Mouse (Mus musculus) lung, postnatal 0 days (tissue): ENCODE results near the gene Slc25a54. TPM values are rescaled to one million over a fixed set of nuclear protein-coding genes. Genes with fewer than 3 reads are reported as not detected.

ENCODE experiments used
- ATAC-seq: fragments of 200-750 bp; cut with Nextera tagmentation; 2 replicates; pipeline ENCODE4 v1.8.0; 2017; ENCODE audit warnings: moderate library complexity
- DNase-seq: peaks from one replicate; pipeline ENCODE4 v3.0.0-alpha.2; 2016; ENCODE audit warnings: low spot score
- H3K27ac ChIP-seq: fragments of 300-500 bp; sonication (generic); 2 replicates; pipeline ENCODE4 v1.5.1; 2014; ENCODE audit warnings: antibody characterized with exemption, mild to moderate bottlenecking, low read length, mixed read lengths
- H3K27me3 ChIP-seq: fragments of 300-500 bp; sonication (generic); replicated peaks from 2 replicates; pipeline ENCODE4 v1.6.1; 2014; ENCODE audit warnings: low read length, mixed read lengths; ENCODE audit not compliant: insufficient read depth
- H3K36me3 ChIP-seq: fragments of 300-500 bp; sonication (generic); 2 replicates; pipeline ENCODE4 v1.6.1; 2014; ENCODE audit warnings: low read length, mixed read lengths; ENCODE audit not compliant: insufficient read depth
- H3K4me1 ChIP-seq: fragments of 300-500 bp; sonication (generic); 2 replicates; pipeline ENCODE4 v1.6.1; 2014; ENCODE audit warnings: antibody characterized with exemption, low read depth, low read length, mixed read lengths; ENCODE audit not compliant: insufficient read depth
- H3K4me2 ChIP-seq: fragments of 300-500 bp; sonication (generic); replicated peaks from 2 replicates; pipeline ENCODE4 v1.6.1; 2014; ENCODE audit warnings: low read depth, mild to moderate bottlenecking, low read length, moderate library complexity, mixed read lengths
- H3K4me3 ChIP-seq: fragments of 300-500 bp; sonication (generic); 2 replicates; pipeline ENCODE4 v1.5.1; 2014; ENCODE audit warnings: low read depth, low read length
- H3K9ac ChIP-seq: fragments of 300-500 bp; sonication (generic); replicated peaks from 2 replicates; pipeline ENCODE4 v1.6.1; 2014; ENCODE audit warnings: low read depth, mild to moderate bottlenecking
- H3K9me3 ChIP-seq: fragments of 300-500 bp; sonication (generic); 2 replicates; pipeline ENCODE4 v1.6.1; 2016; ENCODE audit warnings: low read length, mixed read lengths
- CTCF ChIP-seq: IDR thresholded peaks from 2 replicates; pipeline ENCODE4 v1.5.1; 2016; ENCODE audit warnings: antibody characterized with exemption, mild to moderate bottlenecking
- EP300 ChIP-seq: IDR thresholded peaks from 2 replicates; pipeline ENCODE4 v1.6.1; 2016; ENCODE audit warnings: antibody characterized with exemption, mild to moderate bottlenecking, control low read depth
- WGBS: fragments of 180-500 bp; shearing (Covaris S2); extraction: QIAGEN DNeasy Blood & Tissue Kit; methylation state at CpG from one replicate; pipeline ENCODE4 v1.1.7; 2014; 5-methylcytosine and 5-hydroxymethylcytosine counted together
- polyA plus RNA-seq: library from polyadenylated mRNA; unstranded; fragments of >200 nt; fragmentation: Nextera tagmentation; extraction: Ambion mirVana; gene quantifications from 2 replicates; pipeline ENCODE4 v1.2.1, GENCODE M21; 2015

The Slc25a54 gene
- polyA plus RNA-seq, 1 experiment from 2014 or later, result not detected

- Histone ChIP-seq H3K36me3 (no peaks in the 10 kb centered on the region), H3K27ac (no peak overlapping the region), H3K4me1 (no peaks in the 10 kb centered on the region), H3K9me3 (no peaks in the 10 kb centered on the region), H3K4me2 (no peak overlapping the region), H3K27me3 (no peaks in the 10 kb centered on the region), H3K4me3 (no peak overlapping the region), H3K9ac (no peak overlapping the region)
- no peak for ATAC-seq
- DNase-seq, result no peak
- TF ChIP-seq EP300 (no peak), CTCF (no peak)
- 96% methylated on average over 15 of the region's 15 CpGs for WGBS
These were observed 53.8 kb downstream of the Slc25a54 start for GRCm38 (mm10) chr3:109134036-109134435.

GRCm38 (mm10) chr3:109135352-109135751 is 55.1 kb downstream of the Slc25a54 start:
- no peak overlapping the region for H3K27ac ChIP-seq
- H3K4me1 ChIP-seq, result no peaks in the 10 kb centered on the region
- no peak for TF ChIP-seq CTCF
- no peak for TF ChIP-seq EP300
- no peaks in the 10 kb centered on the region for H3K9me3 ChIP-seq
- H3K36me3 ChIP-seq, result no peaks in the 10 kb centered on the region
- no peaks in the 10 kb centered on the region for H3K27me3 ChIP-seq
- no peak for ATAC-seq
- no peak overlapping the region for H3K9ac ChIP-seq
- H3K4me3 ChIP-seq, result no peak overlapping the region
- 61% methylated on average over 1 of the region's 1 CpGs for WGBS
- DNase-seq, result no peak
- H3K4me2 ChIP-seq, result no peak overlapping the region

GRCm38 (mm10) chr3:109152561-109152960 is 72.3 kb downstream of the Slc25a54 start:
- Histone ChIP-seq H3K9me3 (no peaks in the 10 kb centered on the region), H3K4me2 (no peak overlapping the region), H3K4me1 (no peaks in the 10 kb centered on the region), H3K4me3 (no peak overlapping the region), H3K27me3 (no peaks in the 10 kb centered on the region), H3K9ac (no peak overlapping the region), H3K36me3 (peaks cover 5% of the 10 kb centered on the region; the same call in 1 of the 2 replicates), H3K27ac (no peak overlapping the region)
- WGBS, result 89% methylated on average over 4 of the region's 4 CpGs
- no peak for DNase-seq
- ATAC-seq, result no peak
- TF ChIP-seq CTCF (no peak), EP300 (no peak)

- no peaks in the 10 kb centered on the region for H3K9me3 ChIP-seq
- no peaks in the 10 kb centered on the region for H3K4me1 ChIP-seq
- H3K4me3 ChIP-seq, result no peak overlapping the region
- H3K4me2 ChIP-seq, result no peak overlapping the region
- no peak overlapping the region for H3K27ac ChIP-seq
- H3K9ac ChIP-seq, result no peak overlapping the region
- 98% methylated on average over 6 of the region's 6 CpGs for WGBS
- ATAC-seq (no peak), DNase-seq (no peak)
- TF ChIP-seq EP300, result no peak
- H3K27me3 ChIP-seq, result no peaks in the 10 kb centered on the region
- H3K36me3 ChIP-seq, result peaks cover 5% of the 10 kb centered on the region; the same call in 1 of the 2 replicates
These were observed 73.1 kb downstream of the Slc25a54 start for GRCm38 (mm10) chr3:109153410-109153809.

- no peak overlapping the region for H3K9ac ChIP-seq
- no peaks in the 10 kb centered on the region for H3K27me3 ChIP-seq
- TF ChIP-seq EP300, result no peak
- no peak for TF ChIP-seq CTCF
- H3K4me2 ChIP-seq, result no peak overlapping the region
- H3K27ac ChIP-seq, result no peak overlapping the region
- peaks cover 4% of the 10 kb centered on the region; the same call in 1 of the 2 replicates for H3K36me3 ChIP-seq
- no peak for DNase-seq
- H3K4me3 ChIP-seq, result no peak overlapping the region
- no peak for ATAC-seq
- WGBS, result 84% methylated on average over 4 of the region's 4 CpGs
- no peaks in the 10 kb centered on the region for H3K9me3 ChIP-seq
- no peaks in the 10 kb centered on the region for H3K4me1 ChIP-seq
These were observed 75.8 kb downstream of the Slc25a54 start for GRCm38 (mm10) chr3:109155926-109156669.

- H3K27ac ChIP-seq, result no peak overlapping the region
- no peak for TF ChIP-seq EP300
- TF ChIP-seq CTCF, result no peak
- H3K27me3 ChIP-seq, result no peaks in the 10 kb centered on the region
- H3K4me3 ChIP-seq, result no peak overlapping the region
- 72% methylated on average over 3 of the region's 3 CpGs for WGBS
- DNase-seq (no peak), ATAC-seq (no peak)
- no peaks in the 10 kb centered on the region for H3K4me1 ChIP-seq
- no peak overlapping the region for H3K4me2 ChIP-seq
- peaks cover 4% of the 10 kb centered on the region; the same call in 1 of the 2 replicates for H3K36me3 ChIP-seq
- no peaks in the 10 kb centered on the region for H3K9me3 ChIP-seq
- H3K9ac ChIP-seq, result no peak overlapping the region
These were observed 77.2 kb downstream of the Slc25a54 start for GRCm38 (mm10) chr3:109157481-109157880.
